Mouse (Mus musculus) brain, embryonic 14.5 days (tissue): ENCODE results near the gene Ehbp1. TPM values are rescaled to one million over a fixed set of nuclear protein-coding genes. Genes with fewer than 3 reads are reported as not detected.

Experiments
- DNase-seq: peaks from one replicate; pipeline ENCODE4 v3.0.0-alpha.2; 2011; ENCODE audit warnings: low read depth
- CTCF ChIP-seq: fragments of 200-500 bp; IDR thresholded peaks from 2 replicates; pipeline ENCODE4 v1.5.1; 2012; ENCODE audit warnings: inconsistent platforms, mild to moderate bottlenecking, moderate library complexity, borderline replicate concordance; ENCODE audit not compliant: insufficient read depth, insufficient read length; ENCODE audit errors: extremely low read depth
- POLR2A ChIP-seq: fragments of 200-500 bp; IDR thresholded peaks from 2 replicates; pipeline ENCODE4 v1.6.1; 2012; ENCODE audit warnings: mild to moderate bottlenecking, inconsistent platforms, borderline replicate concordance; ENCODE audit not compliant: poor library complexity, insufficient read depth, insufficient read length, severe bottlenecking; ENCODE audit errors: extremely low read depth
- polyA plus RNA-seq: library from polyadenylated mRNA; depleted of rRNA; stranded (reverse); fragments of >200 nt; gene quantifications from 2 replicates; pipeline ENCODE4 v1.2.3, GENCODE M21; 2012

Gene Ehbp1
- polyA plus RNA-seq, 1 experiment, result 42.8 TPM

GRCm38 (mm10) chr11:22017444-22017843, 324.6 kb downstream of the Ehbp1 start:
- TF ChIP-seq CTCF (no peak), POLR2A (no peak)
- peak; percentile 96 for DNase-seq

- peak; percentile 83 for DNase-seq
- TF ChIP-seq CTCF (no peak), POLR2A (no peak)
These were observed 325.8 kb downstream of the Ehbp1 start for GRCm38 (mm10) chr11:22016341-22016740.

- peak; percentile 73 for DNase-seq
- TF ChIP-seq CTCF (no peak), POLR2A (no peak)
These were observed 333.3 kb downstream of the Ehbp1 start for GRCm38 (mm10) chr11:22008817-22009216.

- peak; percentile 89 for DNase-seq
- TF ChIP-seq POLR2A (0 out of 2 replicates have a peak, but pooled peaks have one; percentile 16), CTCF (no peak)
These were observed 333.9 kb downstream of the Ehbp1 start for GRCm38 (mm10) chr11:22008129-22008596.

GRCm38 (mm10) chr11:22007781-22008110, 334.3 kb downstream of the Ehbp1 start:
- TF ChIP-seq CTCF (no peak), POLR2A (no peak)
- DNase-seq, result no peak

- TF ChIP-seq CTCF (no peak), POLR2A (no peak)
- DNase-seq, result peak; percentile 93
These were observed 334.9 kb downstream of the Ehbp1 start for GRCm38 (mm10) chr11:22007088-22007780.

GRCm38 (mm10) chr11:22006471-22007087, 335.5 kb downstream of the Ehbp1 start:
- TF ChIP-seq CTCF (no peak), POLR2A (no peak)
- peak; percentile 42 for DNase-seq

GRCm38 (mm10) chr11:22005281-22005870, 336.7 kb downstream of the Ehbp1 start:
- peak; percentile 71 for DNase-seq
- no peak for TF ChIP-seq CTCF
- no peak for TF ChIP-seq POLR2A

GRCm38 (mm10) chr11:22004331-22004841, 337.7 kb downstream of the Ehbp1 start:
- DNase-seq, result peak; percentile 87
- TF ChIP-seq CTCF (no peak), POLR2A (no peak)

GRCm38 (mm10) chr11:22003341-22003981, 338.6 kb downstream of the Ehbp1 start:
- peak; percentile 68 for DNase-seq
- no peak for TF ChIP-seq CTCF
- no peak for TF ChIP-seq POLR2A

GRCm38 (mm10) chr11:22002783-22003340, 339.2 kb downstream of the Ehbp1 start, which contains the start of gene Otx1:
TSS of gene Otx1 (minus strand) at chr11:22002897.
- TF ChIP-seq POLR2A (no peak), CTCF (no peak)
- peak; percentile 85 for DNase-seq
